Mouse (Mus musculus) right cerebral cortex, postnatal 25 days (tissue): ENCODE measurements at regions not wholly inside any gene's neighbourhood (a gene's known extent, or its start where the extent isn't known, plus 50 kb on each side); places are given as distances from the start of the nearest gene placed in this dataset.

Experiments used
- DNase-seq: peaks from one replicate; pipeline ENCODE4 v3.0.0; 2022

DNA sequence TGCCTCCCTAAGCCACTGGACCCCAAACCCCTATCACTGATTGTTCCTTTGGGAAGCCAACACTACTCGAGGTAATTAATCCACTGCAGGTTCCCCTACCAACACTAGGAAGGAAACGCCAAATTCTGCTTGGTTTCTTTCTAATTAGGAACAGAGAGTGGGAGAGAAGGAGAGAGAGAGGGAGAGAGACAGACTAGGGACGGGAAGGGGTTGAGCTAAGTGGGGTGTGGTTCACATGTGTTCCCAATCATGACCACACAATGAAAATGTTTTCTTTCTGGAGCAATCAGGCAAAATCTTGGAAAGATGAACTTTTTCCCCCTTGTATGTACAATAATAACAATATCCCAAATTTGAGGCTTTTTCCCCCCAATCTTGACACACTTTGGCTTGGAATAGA, 619.3 kb downstream of the Gm826 start:
- DNase-seq, result no peak

GRCm38 (mm10) chr2:159718738-159719137, 615.2 kb downstream of the Gm826 start:
- DNase-seq, result no peak

- no peak for DNase-seq
These were observed 608.5 kb downstream of the Gm826 start for GRCm38 (mm10) chr2:159725158-159726076.

GRCm38 (mm10) chr2:159729301-159729700, 604.7 kb downstream of the Gm826 start:
- DNase-seq, result no peak

DNA sequence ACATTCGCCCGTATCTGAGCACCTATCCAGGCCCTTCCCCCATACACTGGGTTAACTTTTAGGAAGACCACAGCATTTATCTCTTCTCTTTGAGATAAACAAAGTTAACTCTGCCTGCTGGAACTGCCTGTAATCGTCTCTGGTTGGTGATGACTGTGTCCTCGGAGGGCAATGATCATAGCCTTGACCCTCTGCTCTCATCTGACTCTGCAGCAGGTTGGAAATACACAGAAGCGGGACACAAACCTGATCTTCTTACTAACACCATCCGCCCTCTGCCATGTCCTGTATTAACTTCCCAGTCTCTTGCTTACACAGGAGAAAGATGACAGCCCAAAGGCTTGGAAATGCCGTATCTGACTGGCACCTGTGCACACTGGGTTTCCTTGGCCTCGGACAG, 603.7 kb downstream of the Gm826 start:
- no peak for DNase-seq

- DNase-seq, result no peak
These were observed 602.7 kb downstream of the Gm826 start for GRCm38 (mm10) chr2:159731305-159731704.

DNA sequence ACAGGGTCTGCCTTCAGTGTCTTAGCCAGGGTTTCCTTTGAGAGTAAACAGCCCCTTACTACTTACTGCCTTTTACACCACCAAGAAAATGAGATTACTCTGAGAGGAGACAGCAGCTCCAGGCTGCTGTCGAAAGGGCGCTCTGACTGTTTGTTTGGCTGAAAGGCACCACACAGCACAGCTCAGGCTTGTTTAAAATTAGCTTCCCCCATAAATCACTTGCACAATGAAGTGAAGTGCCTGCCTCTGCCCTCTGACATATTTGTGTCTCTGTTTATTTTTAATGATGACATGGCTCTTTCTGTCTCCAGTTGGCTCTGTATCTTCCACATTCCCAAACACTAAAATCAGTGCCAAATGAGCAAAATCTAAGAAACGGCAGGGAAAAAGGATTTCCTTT, 601.5 kb downstream of the Gm826 start:
- DNase-seq, result no peak

DNA sequence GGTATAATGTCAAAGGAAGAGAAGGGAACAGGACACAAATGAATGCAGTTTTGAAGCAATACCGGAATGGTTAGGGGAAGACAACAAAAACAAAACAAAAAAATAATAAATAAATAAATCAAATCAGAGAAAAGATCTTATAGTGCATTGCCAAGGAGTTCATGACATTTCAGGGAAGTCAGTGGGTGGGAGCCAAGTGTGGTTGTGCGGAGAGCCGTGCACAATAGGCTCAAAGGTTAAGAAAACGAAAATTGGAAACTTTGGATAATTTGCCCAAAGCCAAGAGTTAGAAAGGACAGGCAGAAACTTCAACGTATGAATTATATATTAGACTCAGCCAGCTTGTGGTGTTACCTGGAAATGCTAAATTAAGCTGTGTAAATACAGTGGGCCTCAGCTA, 599.4 kb downstream of the Gm826 start:
- no peak for DNase-seq

DNA sequence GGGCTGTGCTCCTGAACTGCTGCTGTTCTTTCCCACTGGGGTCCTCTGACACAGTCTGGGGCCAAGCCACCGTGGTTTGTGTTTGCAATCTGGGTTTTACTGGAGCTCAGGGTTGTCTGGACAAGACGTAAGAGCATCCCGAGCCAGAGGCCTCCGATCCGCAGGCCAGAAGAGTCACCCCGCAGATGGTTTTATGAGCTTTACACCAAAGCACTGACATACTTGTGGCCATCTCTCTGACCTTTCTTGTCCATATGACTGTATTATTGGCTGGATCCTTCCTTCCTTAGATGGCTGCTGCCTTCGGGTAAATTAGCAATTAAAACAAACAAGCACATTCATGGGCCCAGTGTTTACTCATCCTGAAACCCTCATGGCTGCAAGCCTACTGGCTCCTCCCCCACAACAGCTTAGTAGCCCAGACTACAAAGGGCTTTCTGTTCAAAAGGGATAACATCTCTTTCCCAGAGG, 578.4 kb downstream of the Gm826 start:
- DNase-seq, result peak; percentile 5

DNA sequence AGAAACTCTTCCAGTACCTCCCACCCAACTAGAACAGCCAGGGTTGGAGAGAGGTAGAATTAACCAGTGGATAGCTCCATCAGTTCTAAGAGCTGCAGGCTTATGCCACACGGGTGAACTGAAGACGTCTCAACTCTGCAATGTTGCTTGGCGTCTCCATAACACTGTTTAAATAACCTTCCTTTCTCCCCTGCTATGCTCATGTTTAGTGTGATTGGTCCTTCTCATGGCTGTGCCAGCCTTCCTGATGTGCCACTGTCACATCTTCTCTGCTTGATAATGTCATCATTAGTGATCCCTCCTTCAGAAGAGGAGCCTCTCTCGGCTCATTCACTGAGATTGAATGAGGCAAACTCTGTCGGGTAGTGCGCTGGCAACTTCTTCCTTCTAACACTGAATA, 573.2 kb downstream of the Gm826 start:
- DNase-seq, result no peak

DNA sequence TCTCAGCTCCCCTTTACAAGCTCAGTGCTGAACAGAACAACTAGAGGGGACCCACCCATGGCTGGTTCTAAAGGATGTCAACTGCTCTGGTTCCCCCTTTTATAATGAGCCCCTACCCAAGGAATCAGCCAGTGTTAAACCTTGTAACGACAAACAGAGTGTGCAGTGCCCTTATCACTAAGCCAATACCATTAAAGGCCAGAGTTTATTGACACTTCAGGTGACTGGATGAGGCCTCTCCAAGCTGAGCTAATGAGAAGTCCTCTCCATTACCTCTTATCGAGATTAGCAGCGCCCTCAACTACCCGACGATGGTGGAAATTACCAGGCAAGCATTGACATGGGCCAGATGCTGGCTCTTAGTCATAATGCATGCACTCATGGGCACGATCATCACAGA, 570.8 kb downstream of the Gm826 start:
- DNase-seq, result no peak
